Mouse (Mus musculus) kidney, postnatal 0 days (tissue): ENCODE results near the gene Nmt1. TPM values are rescaled to one million over a fixed set of nuclear protein-coding genes. Genes with fewer than 3 reads are reported as not detected.

Source experiments
- ATAC-seq: fragments of 200-750 bp; cut with Nextera tagmentation; replicated peaks from 2 replicates; pipeline ENCODE4 v1.8.0; 2017; ENCODE audit warnings: low read depth, moderate number of reproducible peaks, moderate TSS enrichment, moderate library complexity; ENCODE audit not compliant: low FRiP score
- DNase-seq: peaks from one replicate; pipeline ENCODE4 v3.0.0-alpha.2; 2016; ENCODE audit warnings: low spot score
- H3K27ac ChIP-seq: fragments of 300-500 bp; sonication (generic); 2 replicates; pipeline ENCODE4 v1.5.1; 2014; ENCODE audit warnings: mild to moderate bottlenecking
- H3K27me3 ChIP-seq: fragments of 300-500 bp; sonication (generic); 2 replicates; pipeline ENCODE4 v1.6.1; 2014; ENCODE audit warnings: low read length, mixed read lengths; ENCODE audit not compliant: insufficient read depth
- H3K36me3 ChIP-seq: fragments of 300-500 bp; sonication (generic); 2 replicates; pipeline ENCODE4 v1.6.1; 2014; ENCODE audit warnings: low read length, mixed read lengths; ENCODE audit not compliant: insufficient read depth
- H3K4me1 ChIP-seq: fragments of 300-500 bp; sonication (generic); replicated peaks from 2 replicates; pipeline ENCODE4 v1.6.1; 2014; ENCODE audit warnings: antibody characterized with exemption, low read length, mixed read lengths; ENCODE audit not compliant: insufficient read depth
- H3K4me2 ChIP-seq: fragments of 300-500 bp; sonication (generic); 2 replicates; pipeline ENCODE4 v1.6.1; 2014; ENCODE audit warnings: mild to moderate bottlenecking, low read length, moderate library complexity, mixed read lengths
- H3K4me3 ChIP-seq: fragments of 300-500 bp; sonication (generic); replicated peaks from 2 replicates; pipeline ENCODE4 v1.5.1; 2014; ENCODE audit warnings: low read depth, low read length
- H3K9ac ChIP-seq: fragments of 300-500 bp; sonication (generic); 2 replicates; pipeline ENCODE4 v1.6.1; 2014; ENCODE audit warnings: low read depth, low read length
- H3K9me3 ChIP-seq: fragments of 300-500 bp; sonication (generic); replicated peaks from 2 replicates; pipeline ENCODE4 v1.6.1; 2016; ENCODE audit warnings: low read length, inconsistent platforms, mixed read lengths
- CTCF ChIP-seq: IDR thresholded peaks from 2 replicates; pipeline ENCODE4 v1.5.1; 2016; ENCODE audit warnings: antibody characterized with exemption, low read depth, mild to moderate bottlenecking, moderate library complexity
- WGBS: fragments of 180-500 bp; shearing (Covaris S2); extraction: QIAGEN DNeasy Blood & Tissue Kit; methylation state at CpG from one replicate; pipeline ENCODE4 v1.1.7; 2014; 5-methylcytosine and 5-hydroxymethylcytosine counted together
- microRNA-seq: library from miRNA; unstranded; fragments of <30 nt; microRNA quantifications from one replicate; pipeline ENCODE4, GENCODE M21; 2016
- polyA plus RNA-seq: library from polyadenylated mRNA; unstranded; fragments of >200 nt; fragmentation: Nextera tagmentation; extraction: Ambion mirVana; gene quantifications from 2 replicates; pipeline ENCODE4 v1.2.1, GENCODE M21; 2015

The Nmt1 gene
- polyA plus RNA-seq, 1 experiment from 2014 or later = 60.3 TPM

GRCm38 (mm10) chr11:103117591-103118009, 89.6 kb downstream of the Nmt1 start:
- DNase-seq (peak; percentile 80), ATAC-seq (no peak)
- H3K9me3 ChIP-seq = no peaks in the 10 kb centered on the region
- no peaks in the 10 kb centered on the region for H3K27me3 ChIP-seq
- peaks cover 19% of the 10 kb centered on the region; the same call in 1 of the 2 replicates for H3K4me1 ChIP-seq
- peak overlapping the region; percentile 77 for H3K9ac ChIP-seq
- peak overlapping the region; percentile 70 for H3K4me3 ChIP-seq
- no peaks in the 10 kb centered on the region for H3K36me3 ChIP-seq
- H3K4me2 ChIP-seq = peak overlapping the region; percentile 89
- H3K27ac ChIP-seq = peak overlapping the region; percentile 90
- WGBS = under 1% methylated on average over 38 of the region's 38 CpGs
- TF ChIP-seq CTCF = no peak

Small RNA genes lying within 50 kb of the gene (microRNA-seq; reads per million reads assigned to microRNA genes)
- gene Mir6931 = not detected

Other genes starting within 250 kb of the Nmt1 start
- 44.2 and 47.1 TPM in 2 replicates for gene Gjc1, start 208.5 kb upstream of the Nmt1 start, polyA plus RNA-seq
- gene Higd1b, start 192.3 kb upstream of the Nmt1 start, polyA plus RNA-seq = 2.9 and 3.0 TPM in 2 replicates
- gene Eftud2, start 147.2 kb upstream of the Nmt1 start, polyA plus RNA-seq = 127 and 140 TPM in 2 replicates
- gene Ccdc103, start 147.0 kb upstream of the Nmt1 start, polyA plus RNA-seq = 1.8 and 2.1 TPM in 2 replicates
- gene Fam187a, start 143.0 kb upstream of the Nmt1 start, polyA plus RNA-seq = 0.11 TPM in 1 of 2 replicates, not detected in the other
- 0.20 and 0.33 TPM in 2 replicates for gene Gfap, start 127.3 kb upstream of the Nmt1 start, polyA plus RNA-seq
- 2.6 and 3.4 TPM in 2 replicates for gene Kif18b, start 103.1 kb upstream of the Nmt1 start, polyA plus RNA-seq
- 1.4 and 2.3 TPM in 2 replicates for gene C1ql1, start 81.5 kb upstream of the Nmt1 start, polyA plus RNA-seq
- gene Dcakd, start 143 bp downstream of the Nmt1 start, polyA plus RNA-seq = 103 and 106 TPM in 2 replicates
- 4.2 and 5.6 TPM in 2 replicates for gene Plcd3, start 73.5 kb downstream of the Nmt1 start, polyA plus RNA-seq
- 36.6 and 39.7 TPM in 2 replicates for gene Acbd4, start 73.5 kb downstream of the Nmt1 start, polyA plus RNA-seq
- 6.5 and 6.8 TPM in 2 replicates for gene Hexim1, start 88.0 kb downstream of the Nmt1 start, polyA plus RNA-seq
- 6.5 and 6.9 TPM in 2 replicates for gene Hexim2, start 104.2 kb downstream of the Nmt1 start, polyA plus RNA-seq
- 2.6 and 3.4 TPM in 2 replicates for gene Fmnl1, start 142.9 kb downstream of the Nmt1 start, polyA plus RNA-seq
- gene 1700023F06Rik, start 180.4 kb downstream of the Nmt1 start, polyA plus RNA-seq = 0.37 and 0.47 TPM in 2 replicates
- not detected in 2 replicates for gene Spata32, start 190.2 kb downstream of the Nmt1 start, polyA plus RNA-seq
- gene Map3k14, start 239.3 kb downstream of the Nmt1 start, polyA plus RNA-seq = 3.2 and 3.8 TPM in 2 replicates